Mouse (Mus musculus): Measurements from ENCODE around the gene Tmem50b.

The Tmem50b gene

GRCm38 (mm10) chr16:91565292-91565951, 32.2 kb downstream of the Tmem50b start:
- peak; percentile 69 for DNase-seq (ENCODE audit: low spot score)

GRCm38 (mm10) chr16:91564580-91565291, 32.9 kb downstream of the Tmem50b start:
- DNase-seq (ENCODE audit: low spot score): no peak

DNA sequence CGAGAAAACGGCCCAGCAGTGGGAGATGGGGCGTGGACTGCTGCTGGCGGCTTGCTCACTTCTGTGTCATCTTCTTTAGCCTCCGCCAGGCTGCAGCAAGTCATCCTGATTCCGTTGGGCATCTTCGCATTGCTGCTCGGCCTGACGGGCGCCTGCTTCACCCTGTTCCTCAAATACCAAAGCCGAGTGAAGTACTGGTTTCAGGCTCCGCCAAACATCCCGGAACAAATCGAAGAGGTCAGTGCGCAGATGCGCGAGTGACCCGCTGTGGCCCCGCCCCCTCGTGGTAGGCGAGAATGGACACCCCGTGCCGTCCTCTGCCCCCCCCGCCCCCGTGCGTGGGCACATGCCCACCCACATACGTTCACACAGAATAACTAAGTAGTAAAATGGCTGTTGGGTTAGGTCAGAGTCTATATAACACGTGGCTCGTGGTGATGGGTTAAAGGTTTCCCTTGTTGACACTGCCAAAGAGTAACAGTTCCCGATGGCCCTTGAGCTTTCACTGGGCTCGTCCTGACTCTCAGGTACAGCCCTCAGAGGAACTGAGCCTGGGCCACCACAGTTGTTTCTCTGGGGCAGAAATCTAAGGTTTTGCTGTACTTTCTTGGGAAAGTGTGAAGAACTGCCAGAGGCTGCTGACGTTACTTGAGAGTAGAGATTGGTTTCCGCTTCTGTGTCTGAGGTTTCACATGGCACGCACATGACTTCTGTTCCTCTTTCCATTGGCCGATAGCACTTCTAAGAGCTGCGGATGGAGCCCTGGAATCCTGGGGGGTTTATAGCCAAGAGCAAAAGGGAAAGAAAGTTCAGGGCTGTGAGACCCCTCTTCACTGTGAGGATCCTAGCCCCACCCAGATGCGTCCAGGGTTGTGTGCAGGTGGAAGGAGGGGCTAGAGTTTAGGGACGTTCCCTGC, 35.8 kb downstream of the Tmem50b start:
- no peak for DNase-seq (ENCODE audit: low spot score)

DNA sequence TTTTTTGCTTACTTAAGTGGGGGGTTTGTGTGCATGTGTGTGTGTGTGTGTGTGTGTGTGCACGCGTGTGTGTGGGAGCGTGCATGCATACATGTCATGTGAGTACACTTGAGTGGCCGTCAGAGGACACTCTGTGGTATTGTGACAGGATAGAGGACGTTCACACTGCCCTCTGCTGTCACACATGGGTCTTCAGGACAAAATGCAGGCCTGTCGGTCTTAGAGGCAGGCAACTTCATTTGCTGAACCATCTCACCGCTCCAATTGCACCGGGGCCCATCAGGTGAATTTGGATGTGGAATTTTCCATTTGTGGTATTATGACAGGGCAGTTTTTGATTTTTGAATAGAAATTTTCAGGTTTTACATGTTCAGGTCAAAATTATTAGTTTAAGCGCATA, 36.5 kb downstream of the Tmem50b start:
- DNase-seq (ENCODE audit: low spot score): no peak

- peak; percentile 63 for DNase-seq (ENCODE audit: low spot score)
These were observed 39.9 kb downstream of the Tmem50b start for GRCm38 (mm10) chr16:91557693-91558092.

DNA sequence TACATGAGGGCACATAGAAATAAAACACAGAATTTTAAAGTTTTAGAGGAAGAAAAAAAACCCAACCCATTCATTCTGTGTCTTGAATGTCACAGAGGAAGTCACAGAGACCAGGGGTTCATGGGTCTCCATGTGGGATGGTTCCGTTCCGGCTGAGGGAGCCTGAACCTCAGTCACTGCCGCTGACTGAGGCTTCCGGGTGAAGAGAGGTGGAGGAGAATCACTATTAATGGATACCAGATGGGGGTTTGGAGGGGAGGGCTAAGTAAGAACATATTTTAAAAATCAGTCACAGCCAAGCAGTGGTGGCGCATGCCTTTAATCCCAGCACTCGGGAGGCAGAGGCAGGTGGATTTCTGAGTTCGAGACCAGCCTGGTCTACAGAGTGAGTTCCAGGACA, 40.4 kb downstream of the Tmem50b start:
- no peak for DNase-seq (ENCODE audit: low spot score)

- DNase-seq (ENCODE audit: low spot score): no peak
These were observed 40.9 kb downstream of the Tmem50b start for GRCm38 (mm10) chr16:91556659-91557058.

DNA sequence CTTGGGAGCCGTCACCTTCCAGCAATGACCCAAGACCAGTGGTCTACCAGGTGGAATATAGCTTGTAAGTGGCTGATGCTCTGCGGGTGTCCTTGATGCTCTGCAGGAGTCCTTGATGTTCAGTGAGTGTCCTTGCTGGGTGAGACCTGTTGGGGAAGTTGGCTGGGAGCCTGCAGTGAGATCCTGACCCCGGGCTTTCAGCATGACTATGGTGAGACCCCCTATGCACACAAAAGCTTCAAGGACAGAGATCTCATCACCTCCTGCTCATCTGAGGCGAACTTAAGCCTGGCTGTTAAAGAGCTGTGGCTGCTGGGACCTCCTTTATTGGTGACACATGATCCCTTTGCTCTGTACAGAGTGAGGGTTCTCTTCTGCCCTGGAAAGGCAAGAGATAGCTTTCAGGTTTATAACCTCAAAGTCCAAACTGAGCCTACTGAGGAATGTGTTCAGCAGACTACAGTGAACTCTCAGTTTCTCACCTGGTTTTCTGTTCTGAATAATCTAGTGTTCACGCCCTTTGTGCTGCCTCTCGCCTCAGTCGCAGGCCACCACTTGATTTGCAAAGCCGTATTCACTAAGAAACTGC, 42.5 kb downstream of the Tmem50b start:
- DNase-seq (ENCODE audit: low spot score): no peak

DNA sequence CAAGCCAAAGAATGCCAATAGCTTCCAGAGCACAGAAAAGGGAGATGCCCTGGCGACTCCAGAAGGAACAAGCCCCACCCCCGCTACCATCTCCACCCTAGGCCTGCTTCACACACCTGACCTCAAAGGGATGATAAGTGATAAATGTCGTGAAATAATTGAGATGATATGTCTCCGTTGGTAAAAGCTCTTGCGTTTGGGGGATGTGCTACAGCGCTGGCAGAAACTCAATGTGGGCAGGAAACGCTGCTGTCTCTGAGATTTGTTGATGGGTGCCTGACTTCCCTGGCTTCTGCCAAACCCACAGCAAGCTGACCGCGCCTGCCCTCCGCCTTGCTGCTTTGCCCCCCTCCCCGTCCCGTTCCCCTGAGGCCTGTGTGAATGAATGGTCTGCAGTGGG, 44.0 kb downstream of the Tmem50b start:
- no peak for DNase-seq (ENCODE audit: low spot score)

DNA sequence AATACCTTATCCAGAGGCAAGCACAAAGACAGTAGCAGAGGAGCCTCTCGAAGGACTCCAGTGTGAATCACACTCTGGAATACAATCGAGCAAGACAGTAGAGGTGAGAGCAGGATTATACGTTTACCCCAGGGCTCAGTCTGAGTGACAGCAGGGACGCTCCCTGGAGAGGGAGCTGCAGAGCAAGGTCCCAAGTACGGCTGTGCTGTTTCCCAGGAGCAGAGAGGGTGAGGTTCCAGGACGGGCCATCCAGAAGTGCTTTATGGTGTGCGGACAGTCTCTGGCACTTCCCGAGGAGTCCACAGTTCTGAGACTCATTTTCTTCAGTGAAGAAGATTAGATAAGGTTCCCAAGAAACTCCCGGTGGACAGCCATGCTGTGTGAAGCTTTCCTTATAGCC, 45.5 kb downstream of the Tmem50b start:
- DNase-seq (ENCODE audit: low spot score): no peak

DNA sequence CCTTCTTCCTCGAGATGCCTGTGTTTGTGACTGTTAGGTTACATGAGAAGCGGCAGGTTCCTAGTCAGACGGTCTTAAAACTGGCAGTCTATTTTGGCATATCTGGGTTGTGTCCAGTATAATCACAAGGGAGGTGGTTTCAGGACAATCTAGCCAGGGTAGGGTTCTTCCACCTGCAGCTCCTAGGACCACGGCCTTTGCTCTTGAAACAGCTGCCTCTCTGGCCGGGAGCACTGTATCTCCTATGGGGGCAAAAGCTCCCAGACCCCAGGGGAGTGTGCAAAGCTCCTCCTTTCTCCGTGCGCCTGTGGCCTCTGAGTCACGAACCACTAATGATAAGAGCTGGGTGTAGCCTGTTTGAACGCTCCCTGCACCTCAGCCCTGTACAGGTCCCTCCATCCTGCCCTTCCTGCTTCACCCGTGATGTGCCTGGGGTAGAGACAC, 46.5 kb downstream of the Tmem50b start:
- DNase-seq (ENCODE audit: low spot score): no peak

GRCm38 (mm10) chr16:91549616-91550015, 48.0 kb downstream of the Tmem50b start:
- DNase-seq (ENCODE audit: low spot score): no peak

- DNase-seq (ENCODE audit: low spot score): no peak
These were observed 48.6 kb downstream of the Tmem50b start for GRCm38 (mm10) chr16:91548996-91549395.

- no peak for DNase-seq (ENCODE audit: low spot score)
These were observed 49.0 kb downstream of the Tmem50b start for GRCm38 (mm10) chr16:91548586-91548985.

GRCm38 (mm10) chr16:91547974-91548373, 49.6 kb downstream of the Tmem50b start:
- no peak for DNase-seq (ENCODE audit: low spot score)

DNA sequence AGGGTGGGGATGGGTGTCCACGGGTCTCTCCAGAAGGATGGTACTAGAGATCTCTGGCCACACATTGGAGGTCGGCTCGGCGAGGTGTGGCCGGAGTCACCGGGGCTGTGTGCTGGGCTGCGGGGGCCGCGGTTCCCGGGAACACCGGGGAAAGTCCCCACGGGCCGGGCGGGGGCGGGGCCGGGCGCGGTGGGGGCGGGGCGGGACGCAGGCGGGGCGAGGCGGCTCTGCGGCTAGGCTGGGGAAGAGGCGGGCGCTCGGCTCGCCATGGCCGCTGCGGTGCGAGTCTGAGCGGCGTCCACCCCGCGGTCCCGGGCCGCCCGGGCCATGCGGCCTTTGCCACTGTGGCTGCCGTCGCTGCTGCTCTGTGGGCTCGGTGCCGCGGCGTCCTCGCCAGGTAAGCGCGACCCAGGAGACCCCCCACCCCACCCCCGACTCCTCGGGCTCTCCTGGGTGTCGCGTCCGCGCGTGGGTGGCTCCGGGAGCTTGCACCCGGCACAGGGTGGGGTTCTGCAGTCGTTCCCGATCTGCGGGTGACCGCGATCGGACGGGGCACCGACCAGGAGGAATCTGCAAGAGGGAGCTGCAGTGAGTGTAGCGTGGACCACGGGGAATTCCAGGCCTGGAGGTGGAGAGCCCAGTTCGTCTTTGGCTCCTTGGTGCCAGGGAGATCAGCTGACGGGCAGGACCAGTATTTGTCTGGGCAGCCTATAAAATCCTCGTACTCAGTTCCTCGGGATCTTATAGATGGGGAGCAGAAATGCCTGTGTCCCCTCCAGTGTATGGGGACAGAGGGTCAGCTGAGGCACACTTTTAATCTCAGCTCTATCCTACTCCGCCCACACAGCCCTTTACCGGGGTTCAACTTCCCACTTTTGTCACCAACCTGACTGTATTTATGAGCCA, 50.5 kb downstream of the Tmem50b start, which contains the start of gene Ifngr2:
Gene Ifngr2 (plus strand): TSS at position 237 of the 906 bp plus-strand sequence.
- DNase-seq (ENCODE audit: low spot score): peak; percentile 82

DNA sequence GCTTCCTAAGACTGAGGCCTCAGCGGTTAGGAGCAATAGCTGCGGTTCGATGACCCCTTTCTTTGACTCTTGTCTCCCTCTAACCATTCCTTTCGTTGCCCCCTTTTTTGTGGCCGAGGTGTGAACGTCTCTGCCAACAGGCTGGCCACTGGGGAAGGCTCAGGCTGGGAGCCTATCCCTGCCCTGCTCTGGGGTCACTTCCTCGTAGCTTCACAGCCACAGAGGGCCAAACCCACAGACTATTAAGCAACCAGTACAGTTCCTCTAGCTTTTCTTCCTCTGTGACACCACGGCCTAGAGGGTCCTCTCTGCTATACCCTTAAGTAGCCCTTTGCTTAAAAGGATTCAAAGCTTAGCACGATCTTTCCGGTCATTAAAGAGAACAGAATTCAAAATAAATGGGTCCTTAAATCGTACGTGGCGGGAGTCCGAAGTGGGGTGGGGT, 51.2 kb downstream of the Tmem50b start:
- DNase-seq (ENCODE audit: low spot score): no peak

DNA sequence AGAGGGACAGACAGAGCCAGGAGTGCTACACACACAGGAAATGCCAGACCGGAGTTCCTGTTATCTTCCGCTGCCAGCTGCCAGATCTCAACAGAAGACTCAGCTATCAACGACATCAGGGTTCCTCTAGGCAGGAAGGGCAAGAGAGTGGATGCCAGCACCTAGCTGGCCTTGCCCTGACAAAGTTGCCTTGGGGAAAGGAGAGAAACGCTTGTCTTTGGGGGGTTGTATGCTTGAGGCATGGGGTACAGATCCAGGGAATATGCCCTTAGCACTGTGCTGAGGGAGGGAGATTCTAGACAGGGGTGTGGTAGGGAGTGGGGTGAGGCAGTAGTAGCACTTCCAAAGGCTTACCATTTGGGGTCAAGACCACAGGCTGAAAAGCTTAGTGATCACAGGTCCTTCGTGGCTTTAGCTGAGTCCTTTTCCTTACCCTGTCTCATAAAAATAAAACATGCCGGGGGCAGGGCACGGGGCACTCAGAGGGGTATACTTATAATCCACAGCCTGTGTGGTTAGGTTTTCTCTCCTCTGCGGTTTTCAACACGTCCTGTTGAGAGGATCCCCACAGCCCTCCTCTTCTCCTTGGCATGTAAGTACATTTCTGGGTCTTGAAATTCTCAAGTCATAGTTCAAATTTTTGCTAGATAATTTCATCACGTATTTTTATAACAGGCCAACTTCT, 51.9 kb downstream of the Tmem50b start:
- no peak for DNase-seq (ENCODE audit: low spot score)

DNA sequence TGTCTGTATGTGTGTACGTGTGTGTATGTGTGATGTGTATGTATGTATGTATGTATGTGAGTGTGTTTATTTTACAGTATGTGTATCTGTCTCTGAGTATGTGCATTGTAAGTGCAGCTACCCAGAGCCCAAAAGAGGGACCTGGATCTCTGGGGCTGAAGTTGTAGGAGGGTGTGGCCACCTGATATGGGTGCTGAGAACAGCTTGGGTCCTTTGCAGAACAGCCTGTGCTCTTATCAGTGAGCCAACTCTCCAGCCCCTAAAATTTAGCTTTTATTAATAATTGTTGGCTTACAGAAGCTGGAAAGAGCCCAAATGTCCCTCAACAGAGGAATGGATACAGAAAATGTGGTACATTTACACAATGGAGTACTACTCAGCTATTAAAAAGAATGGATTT, 54.0 kb downstream of the Tmem50b start:
- DNase-seq (ENCODE audit: low spot score): no peak

DNA sequence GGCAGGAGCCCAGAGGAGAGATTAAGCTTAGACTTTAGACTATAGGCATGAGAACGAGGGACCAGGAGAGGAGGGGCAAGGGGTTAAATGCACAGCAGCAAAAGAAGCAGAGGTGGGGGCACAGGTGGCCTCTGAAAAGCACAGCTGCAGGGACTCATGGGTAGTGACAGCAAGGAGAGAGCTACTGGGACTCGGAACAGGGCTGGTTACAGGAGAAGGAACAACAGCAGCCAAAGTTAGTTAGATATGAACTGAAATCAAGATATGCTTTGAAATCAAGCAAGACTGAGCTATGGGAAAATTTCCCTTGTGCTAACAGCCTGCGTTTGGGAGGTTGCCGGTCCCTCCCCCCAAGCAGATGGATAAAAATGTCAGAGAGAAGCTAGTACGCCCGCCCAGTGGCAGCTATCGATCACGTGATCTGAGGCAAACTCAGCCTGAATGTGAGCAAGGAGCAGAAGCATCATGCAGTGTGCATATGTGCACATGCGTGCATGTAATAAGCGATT, 56.0 kb downstream of the Tmem50b start:
- DNase-seq (ENCODE audit: low spot score): no peak
